8 mouse cellular contexts compared by ENCODE assay signal in genomic region chr1:120116106-120116505, GRCm38 (mm10). TPM values are rescaled to one million over a fixed set of nuclear protein-coding genes. Genes with fewer than 3 reads are reported as not detected.
DNase-seq lines count a peak whose midpoint lies in the region; ATAC-seq and TF ChIP-seq lines count a peak whose summit lies in the region.

No protein-coding gene starts in this region.

- no peaks in the 10 kb centered on the region for H3K27me3 ChIP-seq in hindbrain, embryonic 13.5 days
- H3K27me3 ChIP-seq in hindbrain, embryonic 11.5 days (ENCODE audit: control insufficient read depth, insufficient read depth, low read length) = no peaks in the 10 kb centered on the region
- no peaks in the 10 kb centered on the region for H3K27me3 ChIP-seq in forebrain, postnatal 0 days (ENCODE audit: insufficient read depth, low read length)
- no peaks in the 10 kb centered on the region for H3K27me3 ChIP-seq in limb, embryonic 14.5 days (ENCODE audit: control insufficient read depth, insufficient read depth, low read length)

- H3K4me3 ChIP-seq in hindbrain, embryonic 13.5 days = no peak overlapping the region
- H3K4me3 ChIP-seq in hindbrain, embryonic 11.5 days (ENCODE audit: low read depth, low read length) = no peak overlapping the region
- H3K4me3 ChIP-seq in forebrain, postnatal 0 days (ENCODE audit: low read depth, low read length) = no peak overlapping the region
- no peak overlapping the region for H3K4me3 ChIP-seq in limb, embryonic 14.5 days (replicated peaks; ENCODE audit: low read length)

- WGBS in hindbrain, embryonic 13.5 days = 79% methylated on average over 11 of the region's 11 CpGs
- 88% methylated on average over 11 of the region's 11 CpGs for WGBS in hindbrain, embryonic 11.5 days
- WGBS in forebrain, postnatal 0 days = 37% methylated on average over 11 of the region's 11 CpGs
- WGBS in limb, embryonic 14.5 days = 87% methylated on average over 11 of the region's 11 CpGs

- no peak for TF ChIP-seq CTCF in forebrain, postnatal 0 days (IDR thresholded peaks at IDR 0.05; ENCODE audit: low read depth)

- ATAC-seq in hindbrain, embryonic 13.5 days (ENCODE audit: low FRiP score) = peak; percentile 7; the same call in 1 of the 2 replicates
- ATAC-seq in hindbrain, embryonic 11.5 days (ENCODE audit: low FRiP score) = no peak
- no peak for ATAC-seq in forebrain, postnatal 0 days
- ATAC-seq in limb, embryonic 14.5 days (ENCODE audit: low FRiP score, low read depth) = no peak
- no peak for ATAC-seq in activated CD4-positive, CD25-positive, alpha-beta regulatory T cell, adult 4 months

- H3K4me1 ChIP-seq in hindbrain, embryonic 13.5 days (replicated peaks) = peaks cover 45% of the 10 kb centered on the region
- peaks cover 5% of the 10 kb centered on the region; the same call in 1 of the 2 replicates for H3K4me1 ChIP-seq in hindbrain, embryonic 11.5 days (replicated peaks; ENCODE audit: control insufficient read depth, insufficient read depth, low read length)
- H3K4me1 ChIP-seq in forebrain, postnatal 0 days (ENCODE audit: insufficient read depth) = peaks cover 11% of the 10 kb centered on the region; the same call in 1 of the 2 replicates
- peaks cover 10% of the 10 kb centered on the region for H3K4me1 ChIP-seq in limb, embryonic 14.5 days (ENCODE audit: control insufficient read depth, insufficient read depth, low read length)

- 0 out of 2 replicates have a peak overlapping the region, but pooled peaks have one; percentile 1 for H3K9ac ChIP-seq in hindbrain, embryonic 13.5 days
- H3K9ac ChIP-seq in hindbrain, embryonic 11.5 days (ENCODE audit: low read depth, low read length) = no peak overlapping the region
- no peak overlapping the region for H3K9ac ChIP-seq in forebrain, postnatal 0 days
- no peak overlapping the region for H3K9ac ChIP-seq in limb, embryonic 14.5 days (ENCODE audit: low read depth, low read length, severe bottlenecking)

- DNase-seq in hindbrain, embryonic 11.5 days (ENCODE audit: low spot score) = no peak
- DNase-seq in adrenal gland, postnatal 25 days = peak; percentile 67
- DNase-seq in forebrain, postnatal 0 days = no peak
- no peak for DNase-seq in limb, embryonic 14.5 days (ENCODE audit: low spot score)
- DNase-seq in embryo, embryonic 10 days (ENCODE audit: low spot score) = no peak
- DNase-seq in retina, embryonic 14.5 days (ENCODE audit: low spot score) = no peak

- TF ChIP-seq POLR2A in limb, embryonic 14.5 days (IDR thresholded peaks at IDR 0.05; ENCODE audit: borderline replicate concordance, extremely low read depth, insufficient read depth, insufficient read length) = no peak

- peaks cover 44% of the 10 kb centered on the region for H3K36me3 ChIP-seq in hindbrain, embryonic 13.5 days
- peaks cover 24% of the 10 kb centered on the region for H3K36me3 ChIP-seq in hindbrain, embryonic 11.5 days (ENCODE audit: control insufficient read depth, insufficient read depth, low read length)
- peaks cover 11% of the 10 kb centered on the region for H3K36me3 ChIP-seq in forebrain, postnatal 0 days (ENCODE audit: insufficient read depth)
- peaks cover 41% of the 10 kb centered on the region for H3K36me3 ChIP-seq in limb, embryonic 14.5 days (ENCODE audit: control insufficient read depth, insufficient read depth, low read length)

- peak overlapping the region; percentile 20; the same call in 1 of the 2 replicates for H3K4me2 ChIP-seq in hindbrain, embryonic 13.5 days
- no peak overlapping the region for H3K4me2 ChIP-seq in hindbrain, embryonic 11.5 days (replicated peaks; ENCODE audit: low read depth, low read length)
- no peak overlapping the region for H3K4me2 ChIP-seq in forebrain, postnatal 0 days (ENCODE audit: low read depth)
- H3K4me2 ChIP-seq in limb, embryonic 14.5 days (replicated peaks; ENCODE audit: low read depth, low read length, severe bottlenecking) = no peak overlapping the region

- H3K9me3 ChIP-seq in hindbrain, embryonic 13.5 days = no peaks in the 10 kb centered on the region
- 0 out of 2 replicates have a peak, but pooled peaks cover 4% of the 10 kb centered on the region for H3K9me3 ChIP-seq in hindbrain, embryonic 11.5 days (ENCODE audit: control insufficient read depth, low read length)
- no peaks in the 10 kb centered on the region for H3K9me3 ChIP-seq in forebrain, postnatal 0 days (ENCODE audit: low read length)
- H3K9me3 ChIP-seq in limb, embryonic 14.5 days (ENCODE audit: control insufficient read depth, low read length) = peaks cover 3% of the 10 kb centered on the region; the same call in 1 of the 2 replicates

- peak overlapping the region; percentile 89 for H3K27ac ChIP-seq in hindbrain, embryonic 13.5 days
- H3K27ac ChIP-seq in hindbrain, embryonic 11.5 days (ENCODE audit: low read depth, low read length) = no peak overlapping the region
- peak overlapping the region; percentile 67 for H3K27ac ChIP-seq in forebrain, postnatal 0 days (ENCODE audit: low read depth, low read length)
- peak overlapping the region; percentile 55 for H3K27ac ChIP-seq in limb, embryonic 14.5 days (replicated peaks; ENCODE audit: low read depth, low read length)

RNA-seq across cellular contexts. Expression of gene Dbi, which starts 4.8 kb away (rescaled TPM):
- 1,104 and 1,361 TPM in 2 replicates for polyA plus RNA-seq in hindbrain, embryonic 13.5 days (2015; fragmentation: Nextera tagmentation; extraction: Ambion mirVana)
- 642 and 669 TPM in 2 replicates for polyA plus RNA-seq in hindbrain, embryonic 11.5 days (2014; fragmentation: Nextera tagmentation; extraction: Ambion mirVana)
- total RNA-seq in adrenal gland, postnatal 25 days (2021) = 791 and 964 TPM in 2 replicates
- total RNA-seq in forebrain, postnatal 0 days (2014; rRNA removed) = 533 and 625 TPM in 2 replicates
- 1,729 and 1,732 TPM in 2 replicates for polyA plus RNA-seq in forebrain, postnatal 0 days (2015; fragmentation: Nextera tagmentation; extraction: Ambion mirVana)
- 313 and 381 TPM in 2 replicates for polyA plus RNA-seq in limb, embryonic 14.5 days (2012; rRNA removed)
- 660 and 749 TPM in 2 replicates for polyA plus RNA-seq in limb, embryonic 14.5 days (2014; fragmentation: Nextera tagmentation; extraction: Ambion mirVana)
- 100 to 1,000 TPM; 210 to 248 TPM for polyA plus RNA-seq in activated CD4-positive, CD25-positive, alpha-beta regulatory T cell, adult 4 months (2017; shearing (Covaris generic))

RNA-seq across cellular contexts. Expression of gene 3110009E18Rik, which starts 4.9 kb away (rescaled TPM):
- polyA plus RNA-seq in hindbrain, embryonic 13.5 days (2015; fragmentation: Nextera tagmentation; extraction: Ambion mirVana) = 20.1 and 21.6 TPM in 2 replicates
- 21.9 and 26.1 TPM in 2 replicates for polyA plus RNA-seq in hindbrain, embryonic 11.5 days (2014; fragmentation: Nextera tagmentation; extraction: Ambion mirVana)
- 13.2 and 14.5 TPM in 2 replicates for total RNA-seq in adrenal gland, postnatal 25 days (2021)
- total RNA-seq in forebrain, postnatal 0 days (2014; rRNA removed) = 2.3 and 4.6 TPM in 2 replicates
- 16.7 and 24.2 TPM in 2 replicates for polyA plus RNA-seq in forebrain, postnatal 0 days (2015; fragmentation: Nextera tagmentation; extraction: Ambion mirVana)
- polyA plus RNA-seq in limb, embryonic 14.5 days (2012; rRNA removed) = 6.4 and 11.4 TPM in 2 replicates
- polyA plus RNA-seq in limb, embryonic 14.5 days (2014; fragmentation: Nextera tagmentation; extraction: Ambion mirVana) = 19.8 and 20.9 TPM in 2 replicates
- polyA plus RNA-seq in activated CD4-positive, CD25-positive, alpha-beta regulatory T cell, adult 4 months (2017; shearing (Covaris generic)) = 10 to 100 TPM; 25.9 to 27.3 TPM

RNA-seq across cellular contexts. Expression of gene Tmem37, which starts 42.2 kb away (rescaled TPM):
- polyA plus RNA-seq in hindbrain, embryonic 13.5 days (2015; fragmentation: Nextera tagmentation; extraction: Ambion mirVana) = 7.9 and 8.0 TPM in 2 replicates
- polyA plus RNA-seq in hindbrain, embryonic 11.5 days (2014; fragmentation: Nextera tagmentation; extraction: Ambion mirVana) = 8.8 and 10.6 TPM in 2 replicates
- total RNA-seq in adrenal gland, postnatal 25 days (2021) = 9.2 and 10.3 TPM in 2 replicates
- total RNA-seq in forebrain, postnatal 0 days (2014; rRNA removed) = 3.3 and 6.0 TPM in 2 replicates
- polyA plus RNA-seq in forebrain, postnatal 0 days (2015; fragmentation: Nextera tagmentation; extraction: Ambion mirVana) = 6.8 and 9.7 TPM in 2 replicates
- polyA plus RNA-seq in limb, embryonic 14.5 days (2012; rRNA removed) = 6.2 and 9.7 TPM in 2 replicates
- polyA plus RNA-seq in limb, embryonic 14.5 days (2014; fragmentation: Nextera tagmentation; extraction: Ambion mirVana) = 7.1 and 9.7 TPM in 2 replicates
- polyA plus RNA-seq in activated CD4-positive, CD25-positive, alpha-beta regulatory T cell, adult 4 months (2017; shearing (Covaris generic)) = 1 to 10 TPM; 1.4 to 2.5 TPM
